Mouse (Mus musculus): Measurements from ENCODE around the gene Tenm2.

The Tenm2 gene

DNA sequence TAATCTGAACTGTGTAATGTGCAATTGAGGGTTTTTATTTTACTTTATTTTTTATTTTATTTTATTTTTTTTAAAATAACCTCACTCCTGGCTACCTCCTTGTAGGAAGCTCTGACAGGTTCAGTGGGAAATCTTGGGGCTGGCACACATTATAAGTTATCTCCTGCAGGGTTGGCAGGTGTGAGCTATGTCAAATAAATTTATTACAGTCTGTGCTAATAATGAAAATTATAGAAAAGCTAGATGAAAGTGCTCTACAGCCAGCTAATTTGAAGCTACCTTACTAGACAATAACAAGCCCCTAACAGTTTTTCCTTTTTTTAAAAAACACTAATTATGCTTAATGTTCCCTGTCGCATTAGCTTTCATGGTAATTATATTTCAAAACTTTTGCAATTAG lies 885.5 kb downstream of the Tenm2 start:
- Histone ChIP-seq H3K27me3 (ENCODE audit: control insufficient read depth, insufficient read depth, low read length, poor library complexity, severe bottlenecking) (no peaks in the 10 kb centered on the region), H3K36me3 (ENCODE audit: control insufficient read depth, insufficient read depth, low read length, poor library complexity, severe bottlenecking) (no peaks in the 10 kb centered on the region)
- DNase-seq (ENCODE audit: low read depth, low spot score): no peak

DNA sequence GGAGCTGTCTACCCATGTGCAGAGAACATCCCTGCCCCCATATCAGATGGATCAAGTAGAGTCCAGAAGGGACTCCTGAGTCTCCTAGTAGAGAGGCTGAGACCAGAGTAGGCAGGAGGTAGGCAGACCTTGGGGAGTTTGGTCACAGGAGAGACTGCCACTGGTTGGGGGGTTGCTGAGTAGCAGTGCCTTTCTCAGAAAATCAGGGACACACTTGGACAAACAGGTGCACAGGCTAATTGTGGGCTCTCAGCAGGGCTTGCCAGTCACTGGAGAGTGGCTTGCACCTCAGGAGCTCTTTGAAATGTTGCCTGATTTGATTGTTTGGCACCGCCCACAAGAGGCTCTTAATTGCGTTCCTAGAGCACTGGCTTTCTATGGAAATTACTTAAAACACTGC lies 885.9 kb downstream of the Tenm2 start:
- H3K27me3 ChIP-seq (ENCODE audit: control insufficient read depth, insufficient read depth, low read length, poor library complexity, severe bottlenecking): no peaks in the 10 kb centered on the region
- DNase-seq (ENCODE audit: low read depth, low spot score): no peak
- H3K36me3 ChIP-seq (ENCODE audit: control insufficient read depth, insufficient read depth, low read length, poor library complexity, severe bottlenecking): no peaks in the 10 kb centered on the region

DNA sequence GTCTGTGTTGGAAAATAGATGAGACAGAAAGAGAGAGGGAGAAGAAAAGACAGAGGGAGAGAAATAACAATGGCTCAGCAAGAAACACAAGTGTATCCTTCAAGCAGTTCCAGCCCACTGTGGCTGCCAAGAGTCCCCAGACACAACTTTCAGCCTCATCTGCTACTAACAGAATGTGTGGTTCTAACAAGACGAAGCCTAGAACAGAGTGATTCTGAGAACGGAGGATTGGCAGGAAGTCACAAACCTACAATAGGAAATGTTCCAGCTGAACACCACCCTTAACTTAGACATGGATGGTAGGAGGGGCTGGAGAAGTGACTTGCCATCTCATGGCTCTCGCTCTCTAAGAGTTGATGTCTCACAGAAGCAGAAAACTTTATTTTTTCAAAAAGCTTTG lies 894.0 kb downstream of the Tenm2 start:
- H3K36me3 ChIP-seq (ENCODE audit: control insufficient read depth, insufficient read depth, low read length, poor library complexity, severe bottlenecking): no peaks in the 10 kb centered on the region
- DNase-seq (ENCODE audit: low read depth, low spot score): no peak
- no peaks in the 10 kb centered on the region for H3K27me3 ChIP-seq (ENCODE audit: control insufficient read depth, insufficient read depth, low read length, poor library complexity, severe bottlenecking)

DNA sequence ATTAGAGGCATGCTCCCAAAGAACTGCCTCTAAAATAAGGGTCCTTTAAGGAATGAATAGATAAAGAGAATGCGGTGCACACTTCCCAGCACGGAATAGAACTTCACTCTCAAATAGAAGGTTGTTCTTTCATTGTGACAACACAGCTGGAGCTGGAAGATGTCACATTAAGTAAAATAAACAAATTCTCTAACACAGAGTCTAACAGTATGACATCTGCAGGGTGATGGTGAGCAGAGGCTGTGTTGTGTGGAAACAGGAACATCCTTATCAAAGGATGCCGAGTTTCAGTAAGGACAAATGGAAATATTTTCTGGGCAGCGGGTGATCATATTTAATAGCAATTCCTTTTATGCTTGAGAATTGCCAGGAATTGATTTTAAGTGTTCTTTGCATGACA lies 897.3 kb downstream of the Tenm2 start:
- no peak for DNase-seq (ENCODE audit: low read depth, low spot score)
- Histone ChIP-seq H3K27me3 (ENCODE audit: control insufficient read depth, insufficient read depth, low read length, poor library complexity, severe bottlenecking) (no peaks in the 10 kb centered on the region), H3K36me3 (ENCODE audit: control insufficient read depth, insufficient read depth, low read length, poor library complexity, severe bottlenecking) (no peaks in the 10 kb centered on the region)

DNA sequence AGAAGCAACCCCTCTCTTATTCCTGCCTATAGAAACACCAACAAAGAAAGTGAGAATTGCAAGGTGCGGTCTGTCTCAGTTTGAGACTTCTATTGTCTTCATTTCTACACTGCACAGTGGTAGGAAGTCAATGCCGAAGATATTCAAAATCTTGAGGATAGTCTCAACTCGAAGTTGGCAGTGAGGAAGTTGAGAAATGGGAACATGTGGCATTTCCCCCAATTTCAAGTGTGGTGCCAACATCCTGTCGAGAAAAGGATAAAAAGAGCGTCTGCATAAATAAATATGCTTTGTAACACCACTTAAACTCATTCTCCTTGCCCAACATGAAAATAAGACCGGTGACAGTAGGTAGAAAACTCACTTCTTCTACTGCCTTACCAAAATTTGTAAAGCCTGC lies 898.7 kb downstream of the Tenm2 start:
- no peak for DNase-seq (ENCODE audit: low read depth, low spot score)
- Histone ChIP-seq H3K36me3 (ENCODE audit: control insufficient read depth, insufficient read depth, low read length, poor library complexity, severe bottlenecking) (no peaks in the 10 kb centered on the region), H3K27me3 (ENCODE audit: control insufficient read depth, insufficient read depth, low read length, poor library complexity, severe bottlenecking) (no peaks in the 10 kb centered on the region)

DNA sequence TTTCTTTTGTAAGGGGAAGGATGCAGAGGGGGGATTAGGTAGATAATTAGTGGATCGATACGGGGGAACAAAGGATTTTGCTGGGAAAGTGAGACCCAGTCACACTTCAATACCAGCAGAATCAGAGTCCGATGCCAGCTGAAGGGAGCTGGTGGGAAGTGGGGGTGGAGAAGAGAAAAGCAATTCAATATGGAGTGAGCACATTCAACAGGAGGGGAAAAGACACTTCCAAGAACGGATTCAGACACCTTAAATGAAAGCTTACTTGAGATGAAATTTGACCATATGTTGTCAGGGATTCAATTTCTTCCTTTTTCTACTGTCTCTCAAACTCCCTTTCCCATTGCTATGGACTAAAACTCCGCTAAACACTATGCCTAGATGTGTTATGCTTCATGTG lies 900.6 kb downstream of the Tenm2 start:
- no peaks in the 10 kb centered on the region for H3K27me3 ChIP-seq (ENCODE audit: control insufficient read depth, insufficient read depth, low read length, poor library complexity, severe bottlenecking)
- H3K36me3 ChIP-seq (ENCODE audit: control insufficient read depth, insufficient read depth, low read length, poor library complexity, severe bottlenecking): no peaks in the 10 kb centered on the region
- no peak for DNase-seq (ENCODE audit: low read depth, low spot score)

DNA sequence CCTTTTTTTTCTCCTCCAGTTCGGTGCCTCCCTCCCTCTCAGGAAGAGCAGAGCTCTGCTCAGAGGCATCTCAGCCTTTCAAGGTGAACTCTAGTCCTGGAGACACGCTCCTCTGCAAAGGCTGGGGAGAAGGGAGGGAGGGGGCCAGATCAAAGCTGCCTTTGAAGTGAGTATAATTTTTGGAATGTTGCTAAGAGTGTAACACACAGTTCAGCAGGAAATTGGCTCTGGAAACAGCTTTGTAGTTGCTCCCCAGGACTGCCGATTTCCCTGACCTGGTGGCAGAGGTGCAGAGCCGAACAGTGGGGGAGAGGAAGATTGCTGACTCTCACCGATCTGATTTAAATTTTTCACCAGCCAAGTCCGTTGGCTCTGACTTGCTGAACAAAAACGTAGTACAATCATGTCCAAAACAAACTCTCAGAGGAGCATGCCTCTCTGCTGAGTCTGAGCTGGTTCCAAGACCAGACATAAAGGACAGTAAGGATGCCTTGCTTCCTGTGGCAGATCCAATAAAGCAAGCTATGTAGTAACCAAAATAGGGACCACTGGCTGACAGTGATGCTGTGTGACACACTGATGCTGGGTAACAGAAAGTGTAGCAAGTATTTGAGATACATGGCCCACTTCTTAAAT lies 901.5 kb downstream of the Tenm2 start:
- DNase-seq (ENCODE audit: low read depth, low spot score): no peak
- Histone ChIP-seq H3K36me3 (ENCODE audit: control insufficient read depth, insufficient read depth, low read length, poor library complexity, severe bottlenecking) (no peaks in the 10 kb centered on the region), H3K27me3 (ENCODE audit: control insufficient read depth, insufficient read depth, low read length, poor library complexity, severe bottlenecking) (no peaks in the 10 kb centered on the region)

DNA sequence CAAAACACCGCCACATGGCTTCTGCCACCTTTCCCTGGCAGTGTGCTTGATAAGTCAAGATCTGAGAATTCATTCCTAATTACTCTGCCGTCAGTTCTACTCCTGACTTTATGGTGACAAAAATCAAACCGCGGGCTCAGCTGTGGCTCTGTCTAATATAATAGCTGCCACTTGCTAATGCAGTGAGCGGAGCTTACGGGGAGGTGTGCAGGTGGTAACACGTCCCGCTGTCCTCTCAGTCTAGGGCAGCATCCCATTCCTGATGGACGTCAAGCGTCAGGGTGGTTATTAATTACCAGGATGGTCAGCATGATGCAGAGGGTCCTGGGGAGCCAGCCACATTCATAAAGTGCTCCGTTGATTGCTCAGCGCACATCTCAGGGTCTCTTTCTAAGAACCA lies 903.5 kb downstream of the Tenm2 start:
- Histone ChIP-seq H3K36me3 (ENCODE audit: control insufficient read depth, insufficient read depth, low read length, poor library complexity, severe bottlenecking) (no peaks in the 10 kb centered on the region), H3K27me3 (ENCODE audit: control insufficient read depth, insufficient read depth, low read length, poor library complexity, severe bottlenecking) (no peaks in the 10 kb centered on the region)
- DNase-seq (ENCODE audit: low read depth, low spot score): no peak

DNA sequence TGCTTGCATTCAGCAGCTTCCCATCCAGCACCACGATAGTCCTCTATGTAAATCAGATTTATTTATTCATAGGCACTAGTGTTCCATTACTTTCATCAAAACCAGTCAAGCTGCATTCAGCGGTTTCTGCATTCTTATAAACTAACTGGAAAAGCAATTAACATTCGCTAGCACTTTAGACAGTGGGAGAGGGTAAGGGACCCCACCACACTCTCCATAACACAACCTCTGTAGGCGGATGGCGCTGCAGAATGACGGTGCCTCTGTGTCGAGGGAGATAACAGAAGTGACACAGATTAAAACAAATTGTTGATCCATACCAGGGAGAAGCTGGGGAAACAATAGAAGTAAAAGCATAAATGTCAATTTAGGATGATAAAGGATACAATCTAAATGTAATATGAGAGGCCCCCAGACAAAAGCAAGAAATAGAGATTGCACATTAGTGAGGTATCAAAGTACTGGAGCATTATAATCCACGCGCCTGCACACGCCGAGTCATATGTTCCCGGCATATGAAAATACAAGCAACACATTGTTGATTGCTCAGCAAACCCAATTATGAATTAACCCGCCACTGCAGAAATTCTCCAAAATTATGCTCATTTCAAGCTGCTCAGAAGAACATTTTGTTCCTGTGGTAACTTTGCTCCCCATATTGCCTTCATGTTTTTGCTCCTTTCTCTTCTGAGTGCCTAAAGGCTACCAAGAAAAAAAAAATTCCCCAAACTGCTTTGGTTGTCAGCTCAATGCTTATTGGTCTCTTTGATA lies 904.2 kb downstream of the Tenm2 start:
- no peaks in the 10 kb centered on the region for H3K27me3 ChIP-seq (ENCODE audit: control insufficient read depth, insufficient read depth, low read length, poor library complexity, severe bottlenecking)
- no peak for DNase-seq (ENCODE audit: low read depth, low spot score)
- no peaks in the 10 kb centered on the region for H3K36me3 ChIP-seq (ENCODE audit: control insufficient read depth, insufficient read depth, low read length, poor library complexity, severe bottlenecking)

DNA sequence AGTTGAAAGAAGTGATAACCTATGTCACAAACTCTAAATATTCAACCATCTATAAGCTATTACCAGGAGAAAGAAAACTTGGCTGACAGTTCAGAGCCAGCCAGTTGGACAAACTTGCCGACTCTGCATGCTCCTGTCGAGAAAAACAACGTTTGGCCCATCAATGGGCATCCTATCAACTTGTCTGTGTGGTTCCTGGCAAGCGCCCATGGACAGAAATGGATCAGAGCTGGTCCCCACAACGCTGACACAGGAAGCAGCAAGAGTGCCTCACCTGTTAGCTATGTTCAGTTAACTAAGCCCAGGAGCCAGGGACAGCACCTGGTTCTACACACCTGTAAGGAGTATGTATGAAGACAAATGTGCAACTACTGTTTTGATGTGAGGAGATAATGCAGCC lies 908.5 kb downstream of the Tenm2 start:
- Histone ChIP-seq H3K36me3 (ENCODE audit: control insufficient read depth, insufficient read depth, low read length, poor library complexity, severe bottlenecking) (no peaks in the 10 kb centered on the region), H3K27me3 (ENCODE audit: control insufficient read depth, insufficient read depth, low read length, poor library complexity, severe bottlenecking) (no peaks in the 10 kb centered on the region)
- no peak for DNase-seq (ENCODE audit: low read depth, low spot score)

DNA sequence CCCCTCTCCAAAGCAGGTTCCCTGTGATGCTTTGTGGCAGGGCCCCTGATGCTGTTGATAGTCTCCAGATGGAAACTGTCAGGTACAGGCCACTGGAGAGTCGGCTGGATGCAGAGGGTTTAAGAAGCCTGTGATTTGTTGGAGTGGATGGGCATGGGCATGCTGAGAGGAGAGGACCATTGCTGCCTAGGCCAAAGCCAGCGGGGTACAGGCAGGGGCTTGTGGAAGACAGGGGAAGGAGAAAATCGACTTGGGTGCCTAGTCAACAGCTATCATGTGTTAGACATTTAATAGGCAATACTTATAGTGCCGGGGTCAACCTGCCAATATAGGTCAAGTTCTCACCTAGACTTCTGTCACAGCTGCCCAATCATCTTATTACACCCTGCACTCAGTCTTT lies 926.4 kb downstream of the Tenm2 start:
- no peaks in the 10 kb centered on the region for H3K36me3 ChIP-seq (ENCODE audit: control insufficient read depth, insufficient read depth, low read length, poor library complexity, severe bottlenecking)

DNA sequence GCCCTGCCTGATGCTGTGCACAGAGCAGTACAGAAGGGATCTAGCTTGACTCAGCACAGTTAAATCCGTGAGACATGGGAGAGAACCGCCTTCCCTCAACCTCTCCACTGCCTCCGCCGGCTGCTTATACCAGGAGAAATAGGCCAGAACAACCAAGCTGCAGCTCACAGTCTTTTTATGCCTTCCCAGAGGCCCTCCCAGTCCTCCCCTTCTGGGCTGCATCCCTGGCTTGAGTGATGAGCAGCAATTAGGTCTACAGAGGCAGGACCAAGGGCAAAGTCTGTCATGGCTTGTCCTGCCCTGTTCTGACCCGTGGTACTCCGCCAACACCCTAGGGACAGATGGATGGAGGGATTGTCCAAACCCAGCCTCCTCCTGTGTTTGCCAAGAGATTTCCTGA lies 928.5 kb downstream of the Tenm2 start:
- no peaks in the 10 kb centered on the region for H3K36me3 ChIP-seq (ENCODE audit: control insufficient read depth, insufficient read depth, low read length, poor library complexity, severe bottlenecking)
- DNase-seq (ENCODE audit: low read depth, low spot score): no peak

More for the DNA sequence above, 926.4 kb downstream of the Tenm2 start:
- no peak for DNase-seq (ENCODE audit: low read depth, low spot score)
- no peaks in the 10 kb centered on the region for H3K27me3 ChIP-seq (ENCODE audit: control insufficient read depth, insufficient read depth, low read length, poor library complexity, severe bottlenecking)

DNA sequence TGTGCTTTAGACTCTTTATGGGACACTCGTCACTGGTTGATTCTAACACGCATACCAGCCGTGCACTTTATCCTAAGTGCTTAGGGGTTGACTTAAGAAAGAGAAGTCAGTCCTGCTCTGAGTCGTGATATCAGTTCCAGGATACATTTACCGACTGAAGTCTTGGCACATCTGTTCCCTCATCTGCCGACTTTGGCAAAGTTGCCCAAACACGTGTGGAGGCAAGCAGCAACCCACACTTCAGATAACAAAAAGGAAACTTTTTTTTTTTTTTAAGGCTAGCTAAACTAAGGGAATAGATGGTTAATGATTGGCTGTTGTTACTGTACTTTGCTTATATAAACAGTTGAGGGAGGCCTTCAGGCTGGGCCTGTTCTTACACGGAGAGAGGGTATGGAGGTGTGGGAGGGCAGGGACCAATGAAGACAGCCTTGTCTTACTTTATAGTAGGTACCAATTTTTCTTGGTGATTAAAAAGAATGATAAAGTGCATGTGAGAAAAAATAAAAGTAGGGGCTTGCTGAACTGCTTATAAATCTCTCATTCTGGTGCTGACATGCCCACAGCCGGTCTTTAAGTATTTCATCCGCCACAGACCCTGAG lies 930.3 kb downstream of the Tenm2 start:
- Histone ChIP-seq H3K27me3 (ENCODE audit: control insufficient read depth, insufficient read depth, low read length, poor library complexity, severe bottlenecking) (no peaks in the 10 kb centered on the region), H3K36me3 (ENCODE audit: control insufficient read depth, insufficient read depth, low read length, poor library complexity, severe bottlenecking) (no peaks in the 10 kb centered on the region)
- DNase-seq (ENCODE audit: low read depth, low spot score): no peak

More for the DNA sequence above, 928.5 kb downstream of the Tenm2 start:
- no peaks in the 10 kb centered on the region for H3K27me3 ChIP-seq (ENCODE audit: control insufficient read depth, insufficient read depth, low read length, poor library complexity, severe bottlenecking)

DNA sequence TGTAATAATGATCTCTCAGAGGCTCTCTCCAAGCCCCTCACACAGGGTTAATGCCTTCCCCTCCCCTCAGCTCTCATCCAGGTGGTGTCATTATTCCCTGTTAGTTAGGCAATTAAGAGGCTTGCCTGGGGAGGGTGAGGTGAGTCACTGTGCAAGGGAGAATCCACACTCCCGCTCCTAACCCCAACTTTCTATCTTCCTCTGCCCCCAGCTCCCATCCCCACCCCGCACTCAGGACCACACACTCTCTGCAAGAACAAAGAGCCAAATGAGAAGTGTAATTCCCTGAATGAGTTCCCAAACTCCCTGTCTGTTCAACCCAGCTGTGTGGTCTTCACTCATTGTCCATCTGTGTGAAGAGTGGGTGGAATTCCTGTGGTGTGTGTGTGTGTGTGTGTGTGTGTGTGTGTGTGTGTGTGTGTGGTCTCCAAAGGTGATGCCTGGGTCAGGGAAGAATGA lies 932.8 kb downstream of the Tenm2 start:
- no peaks in the 10 kb centered on the region for H3K36me3 ChIP-seq (ENCODE audit: control insufficient read depth, insufficient read depth, low read length, poor library complexity, severe bottlenecking)
- no peaks in the 10 kb centered on the region for H3K27me3 ChIP-seq (ENCODE audit: control insufficient read depth, insufficient read depth, low read length, poor library complexity, severe bottlenecking)
- DNase-seq (ENCODE audit: low read depth, low spot score): no peak

DNA sequence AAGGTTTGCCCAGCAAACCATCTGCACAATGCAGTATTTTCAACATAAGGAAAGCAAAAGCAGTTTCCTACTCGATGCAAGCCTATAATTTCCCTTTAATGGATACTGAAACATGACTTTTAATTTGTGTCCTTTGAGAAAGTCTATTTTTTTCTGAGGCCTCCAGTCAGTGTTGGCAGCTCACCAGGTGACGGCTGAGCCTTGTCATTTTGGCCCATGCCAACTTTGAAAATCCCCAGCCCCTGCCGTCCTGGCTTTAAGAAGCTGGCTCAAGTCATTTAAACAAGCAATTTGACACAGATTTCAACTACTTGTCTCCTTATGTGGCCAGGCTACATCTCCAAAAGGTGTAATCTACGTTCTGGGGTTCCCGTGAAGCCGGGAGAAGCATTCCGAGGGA lies 933.7 kb downstream of the Tenm2 start:
- DNase-seq (ENCODE audit: low read depth, low spot score): no peak
- no peaks in the 10 kb centered on the region for H3K27me3 ChIP-seq (ENCODE audit: control insufficient read depth, insufficient read depth, low read length, poor library complexity, severe bottlenecking)
- no peaks in the 10 kb centered on the region for H3K36me3 ChIP-seq (ENCODE audit: control insufficient read depth, insufficient read depth, low read length, poor library complexity, severe bottlenecking)
